Mouse (Mus musculus) MEL (cell line): ENCODE measurements around the gene Immp2l. TPM values are rescaled to one million over a fixed set of nuclear protein-coding genes. Genes with fewer than 3 reads are reported as not detected.

Experiments
- DNase-seq: peaks from one replicate; pipeline ENCODE4 v3.0.0; 2011; ENCODE audit warnings: low read depth, low spot score
- H3K27ac ChIP-seq: 2 replicates; pipeline ENCODE4 v1.5.1; 2012; ENCODE audit warnings: low read depth, mild to moderate bottlenecking, control low read depth, low read length, moderate library complexity; ENCODE audit not compliant: control insufficient read depth
- H3K27me3 ChIP-seq, 2 experiments: fragments of 150-350 bp in 1 of 2; sonication (generic) in 1 of 2; 2 replicates each; pipeline ENCODE4 v1.6.1; 2012; ENCODE audit warnings: low read length in 2 of 2, mild to moderate bottlenecking in 2 of 2, improper control_type of control experiment in 1 of 2, moderate library complexity in 1 of 2; ENCODE audit not compliant: insufficient read depth in 2 of 2, control insufficient read depth in 1 of 2
- H3K36me3 ChIP-seq, 2 experiments: 2 replicates each; pipeline ENCODE4 v1.6.1; 2012 to 2014; ENCODE audit warnings: low read length in 2 of 2, improper control_type of control experiment in 1 of 2, inconsistent platforms in 1 of 2, mild to moderate bottlenecking in 1 of 2; ENCODE audit not compliant: insufficient read depth in 2 of 2, control insufficient read depth in 1 of 2
- H3K4me1 ChIP-seq, 2 experiments: fragments of 150-350 bp in 1 of 2; sonication (generic) in 1 of 2; 2 replicates each; pipeline ENCODE4 v1.6.1; 2012; ENCODE audit warnings: low read length in 2 of 2, improper control_type of control experiment in 1 of 2, mild to moderate bottlenecking in 1 of 2; ENCODE audit not compliant: insufficient read depth in 2 of 2, control insufficient read depth in 1 of 2
- H3K4me3 ChIP-seq, 2 experiments: fragments of 150-350 bp in 1 of 2; sonication (generic) in 1 of 2; 2 replicates each; pipeline ENCODE4 v1.5.1; 2012; ENCODE audit warnings: low read depth in 2 of 2, low read length in 2 of 2, mild to moderate bottlenecking in 2 of 2, moderate library complexity in 2 of 2, control low read depth in 1 of 2, improper control_type of control experiment in 1 of 2; ENCODE audit not compliant: control insufficient read depth in 1 of 2, insufficient read depth in 1 of 2
- H3K79me2 ChIP-seq: 2 replicates; pipeline ENCODE4 v1.6.1; 2012; ENCODE audit warnings: mild to moderate bottlenecking, low read length, moderate library complexity; ENCODE audit not compliant: control insufficient read depth, poor library complexity, insufficient read depth
- H3K9ac ChIP-seq: 2 replicates; pipeline ENCODE4 v1.6.1; 2012; ENCODE audit warnings: low read depth, mild to moderate bottlenecking, control low read depth, low read length, moderate library complexity; ENCODE audit not compliant: control insufficient read depth, poor library complexity, severe bottlenecking
- H3K9me3 ChIP-seq: fragments of 150-350 bp; sonication (generic); replicated peaks from 2 replicates; pipeline ENCODE4 v1.6.1; 2012; ENCODE audit warnings: mild to moderate bottlenecking, low read length, improper control_type of control experiment, moderate library complexity; ENCODE audit not compliant: insufficient read depth
- BHLHE40 ChIP-seq: IDR thresholded peaks from 2 replicates; pipeline ENCODE4 v1.6.1; 2012; ENCODE audit warnings: low read depth, mild to moderate bottlenecking, inconsistent platforms, low read length, improper control_type of control experiment, borderline replicate concordance
- CHD2 ChIP-seq: IDR thresholded peaks from 2 replicates; pipeline ENCODE4 v1.6.1; 2011; ENCODE audit warnings: low read length, improper control_type of control experiment
- GABPA ChIP-seq: IDR thresholded peaks from 2 replicates; pipeline ENCODE4 v1.6.1; 2012; ENCODE audit warnings: low read depth, mild to moderate bottlenecking, inconsistent platforms, low read length, improper control_type of control experiment, moderate library complexity
- GATA1 ChIP-seq: IDR thresholded peaks from 2 replicates; pipeline ENCODE4 v1.6.1; 2011; ENCODE audit warnings: low read depth, low read length, improper control_type of control experiment
- HCFC1 ChIP-seq: IDR thresholded peaks from 2 replicates; pipeline ENCODE4 v1.6.1; 2012; ENCODE audit warnings: low read depth, mild to moderate bottlenecking, inconsistent platforms, low read length, improper control_type of control experiment, moderate library complexity
- JUND ChIP-seq: IDR thresholded peaks from 2 replicates; pipeline ENCODE4 v1.6.1; 2011; ENCODE audit warnings: low read depth, mild to moderate bottlenecking, improper control_type of control experiment, low read length
- MAX ChIP-seq: IDR thresholded peaks from 2 replicates; pipeline ENCODE4 v1.6.1; 2011; ENCODE audit warnings: low read length, improper control_type of control experiment
- MAZ ChIP-seq: IDR thresholded peaks from 2 replicates; pipeline ENCODE4 v1.6.1; 2012; ENCODE audit warnings: low read depth, mild to moderate bottlenecking, inconsistent platforms, low read length, improper control_type of control experiment
- MEF2A ChIP-seq: IDR thresholded peaks from 2 replicates; pipeline ENCODE4 v1.6.1; 2014; ENCODE audit warnings: low read depth, mild to moderate bottlenecking, inconsistent platforms, low read length, improper control_type of control experiment; ENCODE audit not compliant: poor library complexity, insufficient replicate concordance, severe bottlenecking; ENCODE audit errors: extremely low read depth
- MYB ChIP-seq: IDR thresholded peaks from 2 replicates; pipeline ENCODE4 v1.6.1; 2011; ENCODE audit warnings: mild to moderate bottlenecking, low read depth, low read length, improper control_type of control experiment
- MYC ChIP-seq: IDR thresholded peaks from 2 replicates; pipeline ENCODE4 v1.6.1; 2011; ENCODE audit warnings: low read depth, mild to moderate bottlenecking, low read length, improper control_type of control experiment, moderate library complexity
- POLR2AphosphoS2 ChIP-seq: IDR thresholded peaks from 2 replicates; pipeline ENCODE4 v1.6.1; 2011; ENCODE audit warnings: low read length, improper control_type of control experiment
- UBTF ChIP-seq: IDR thresholded peaks from 2 replicates; pipeline ENCODE4 v1.6.1; 2012; ENCODE audit warnings: low read depth, mild to moderate bottlenecking, inconsistent platforms, low read length, improper control_type of control experiment, moderate library complexity, borderline replicate concordance; ENCODE audit not compliant: insufficient read depth
- USF2 ChIP-seq, 2 experiments: IDR thresholded peaks; 2 replicates each; pipeline ENCODE4 v1.6.1; 2011 to 2012; ENCODE audit warnings: improper control_type of control experiment in 2 of 2, low read length in 2 of 2, borderline replicate concordance in 1 of 2, inconsistent platforms in 1 of 2, low read depth in 1 of 2, mild to moderate bottlenecking in 1 of 2; ENCODE audit not compliant: insufficient read depth in 1 of 2
- ZKSCAN1 ChIP-seq: IDR thresholded peaks from 2 replicates; pipeline ENCODE4 v1.6.1; 2012; ENCODE audit warnings: low read depth, mild to moderate bottlenecking, inconsistent platforms, low read length, improper control_type of control experiment, moderate library complexity
- ZMIZ1 ChIP-seq: IDR thresholded peaks from 2 replicates; pipeline ENCODE4 v1.6.1; 2012; ENCODE audit warnings: low read depth, mild to moderate bottlenecking, inconsistent platforms, low read length, improper control_type of control experiment, moderate library complexity
- polyA plus RNA-seq, 2 experiments: library from polyadenylated mRNA; stranded (reverse) in 1 of 2; unstranded in 1 of 2; fragments of >175 nt in 1 of 2; fragments of >200 nt in 1 of 2; gene quantifications; 2 replicates each; pipeline versions ENCODE4 v1.2.1 to v1.2.4; 2012; ENCODE audit warnings: low replicate concordance in 2 of 2, low read depth in 1 of 2; ENCODE audit not compliant: insufficient read length in 2 of 2, insufficient read depth in 1 of 2, missing spikeins in 1 of 2
- total RNA-seq: library from RNA; depleted of rRNA; stranded (reverse); fragments of 300-350 nt; gene quantifications from 2 replicates; pipeline ENCODE4 v1.2.3, GENCODE M21; 2012

Gene Immp2l
- total and polyA plus RNA-seq, 3 experiments: 4.0 to 5.0 TPM; not detected in 1

DNA sequence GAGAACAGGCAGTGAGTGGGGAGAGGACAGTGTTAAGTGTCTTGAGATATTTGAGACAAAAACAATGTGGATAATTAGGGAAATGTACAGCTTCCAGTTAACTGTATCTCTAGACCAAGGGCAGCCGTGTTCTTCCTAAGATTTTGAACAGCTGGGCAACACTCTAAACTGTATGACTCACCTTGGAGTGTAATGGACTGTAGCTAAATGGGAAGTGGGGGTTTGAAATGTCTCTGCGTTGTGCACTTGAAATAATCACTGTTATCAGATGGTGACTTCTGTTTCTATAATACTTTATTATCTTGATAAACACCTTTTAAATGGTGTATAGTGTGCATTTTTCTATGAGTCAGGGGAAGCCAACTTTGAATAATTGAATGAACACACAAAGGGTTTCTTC lies 457.6 kb downstream of the Immp2l start:
- H3K9me3 ChIP-seq: no peaks in the 10 kb centered on the region
- H3K9ac ChIP-seq: no peak overlapping the region
- H3K79me2 ChIP-seq: no peaks in the 10 kb centered on the region
- peak; percentile 24 for DNase-seq
- H3K27ac ChIP-seq: no peak overlapping the region
- H3K4me3 ChIP-seq: no peak overlapping the region
- TF ChIP-seq GATA1 (peak; percentile 25; the same call in 1 of the 2 replicates), CHD2 (no peak)
- no peaks in the 10 kb centered on the region for H3K36me3 ChIP-seq
- H3K27me3 ChIP-seq: no peaks in the 10 kb centered on the region
- peaks cover 0 to 3% of the 10 kb centered on the region in 2 experiments; a peak in 1 of 4 replicates for H3K4me1 ChIP-seq

DNA sequence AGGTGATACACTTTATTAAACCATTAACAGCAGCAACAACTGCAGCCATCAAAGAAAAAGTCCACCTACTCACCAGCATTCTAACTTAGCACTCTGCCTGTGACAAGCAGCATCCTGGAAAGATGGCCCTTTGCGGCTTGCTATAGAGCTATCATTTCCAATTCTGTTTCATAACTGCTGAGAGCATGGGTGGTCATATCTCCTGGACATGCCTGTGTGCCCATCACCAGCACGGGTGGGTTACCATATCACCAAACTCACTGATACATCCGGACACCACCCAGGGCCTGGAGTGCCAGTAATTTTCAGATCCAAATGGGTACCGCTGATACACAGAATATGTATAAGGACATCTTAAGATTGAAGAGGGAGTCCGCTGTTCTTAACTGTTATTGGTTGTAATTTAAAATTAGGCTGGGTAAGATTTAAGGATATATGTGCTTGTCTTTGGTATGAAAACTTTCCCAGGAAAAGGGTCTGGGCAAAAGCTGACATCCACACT lies 459.3 kb downstream of the Immp2l start:
- no peaks in the 10 kb centered on the region for H3K79me2 ChIP-seq
- TF ChIP-seq MAX: no peak
- TF ChIP-seq, all 39 proteins: peak for 0
- no peak for DNase-seq
- no peaks in the 10 kb centered on the region for H3K36me3 ChIP-seq
- no peak overlapping the region for H3K9ac ChIP-seq
- no peak overlapping the region for H3K27ac ChIP-seq
- H3K27me3 ChIP-seq: no peaks in the 10 kb centered on the region
- no peak overlapping the region for H3K4me3 ChIP-seq
- H3K4me1 ChIP-seq: peaks cover 0 to 3% of the 10 kb centered on the region in 2 experiments; a peak in 1 of 4 replicates
- H3K9me3 ChIP-seq: no peaks in the 10 kb centered on the region

DNA sequence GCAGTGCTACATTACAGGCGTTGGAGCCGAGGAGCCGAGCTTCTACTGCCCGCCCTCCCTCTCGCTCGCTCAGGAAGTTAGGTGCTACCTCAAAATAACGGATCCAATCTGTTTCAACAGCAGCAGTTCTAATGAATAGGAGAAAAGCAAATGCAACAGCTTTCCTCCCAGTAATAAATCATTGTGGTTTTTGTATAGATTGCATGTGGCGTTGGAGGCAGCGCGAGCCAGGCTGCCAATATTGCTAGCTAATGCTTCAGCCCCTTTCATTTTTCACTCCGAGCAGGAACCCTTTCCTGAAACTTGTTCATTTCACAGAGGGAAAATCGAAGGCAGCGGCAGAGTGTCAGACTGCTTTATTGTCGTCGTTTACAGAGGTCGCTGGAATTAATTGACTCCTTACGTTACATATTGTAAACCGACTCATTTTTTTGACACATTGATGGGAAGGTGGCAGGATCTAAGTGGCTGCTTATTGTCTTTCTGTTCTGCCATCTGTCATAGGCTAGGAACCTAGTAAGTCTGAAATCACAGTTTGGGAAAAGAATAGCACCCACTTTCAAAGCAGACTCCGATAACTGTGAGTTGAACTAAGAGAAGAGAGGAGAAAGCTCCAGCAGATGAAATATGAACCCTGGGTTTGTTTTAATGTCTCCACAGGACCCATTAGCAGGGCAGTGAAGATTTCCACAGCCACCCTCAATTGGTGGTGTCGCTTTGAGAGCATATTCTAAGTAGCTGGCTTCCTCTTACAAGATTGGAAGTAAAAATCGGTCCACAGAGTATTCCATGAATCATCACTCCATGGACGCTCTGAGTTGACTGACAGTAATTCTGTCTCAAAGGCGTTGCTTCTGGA lies 459.9 kb downstream of the Immp2l start:
- Histone ChIP-seq H3K4me3 (no peak overlapping the region), H3K9me3 (no peaks in the 10 kb centered on the region), H3K79me2 (no peaks in the 10 kb centered on the region), H3K27ac (no peak overlapping the region), H3K9ac (no peak overlapping the region), H3K27me3 (no peaks in the 10 kb centered on the region), H3K4me1 (peaks cover 0 to 3% of the 10 kb centered on the region in 2 experiments; a peak in 1 of 4 replicates), H3K36me3 (no peaks in the 10 kb centered on the region)
- TF ChIP-seq MAZ (no peak), MEF2A (no peak), MAX (no peak), USF2 (IDR thresholded peaks at IDR 0.05; ENCODE audit: borderline replicate concordance in 1 of 2, insufficient read depth in 1 of 2, low read depth in 1 of 2, low read length in 2 of 2) (no peak), POLR2AphosphoS2 (no peak), GABPA (no peak), JUND (no peak), ZMIZ1 (no peak), HCFC1 (no peak), ZKSCAN1 (no peak), MYB (no peak), MYC (no peak), BHLHE40 (no peak), UBTF (no peak)
- no peak for DNase-seq
